Mouse (Mus musculus) neural tube, embryonic 11.5 days (tissue): ENCODE results near the gene Gpsm2. TPM values are rescaled to one million over a fixed set of nuclear protein-coding genes. Genes with fewer than 3 reads are reported as not detected.
"Not testable (repeated sequence)": the region's sequence is repeated elsewhere in the genome, so short reads cannot be mapped to it uniquely, and the experiment has no call there.

ENCODE experiments used
- ATAC-seq: fragments of 200-750 bp; cut with Nextera tagmentation; 2 replicates; pipeline ENCODE4 v1.8.0; 2017; ENCODE audit warnings: moderate number of reproducible peaks, mild to moderate bottlenecking, moderate TSS enrichment, moderate library complexity; ENCODE audit not compliant: insufficient read depth, low FRiP score, low TSS enrichment
- DNase-seq: peaks from one replicate; pipeline ENCODE4 v3.0.0-alpha.2; 2015; ENCODE audit warnings: low spot score
- H3K27ac ChIP-seq: fragments of 300-500 bp; sonication (generic); 2 replicates; pipeline ENCODE4 v1.5.1; 2014; ENCODE audit warnings: low read depth, mild to moderate bottlenecking, low read length
- H3K27me3 ChIP-seq: fragments of 300-500 bp; sonication (generic); 2 replicates; pipeline ENCODE4 v1.6.1; 2014; ENCODE audit warnings: mild to moderate bottlenecking, low read length, mixed read lengths; ENCODE audit not compliant: control insufficient read depth, insufficient read depth
- H3K36me3 ChIP-seq: fragments of 300-500 bp; sonication (generic); 2 replicates; pipeline ENCODE4 v1.6.1; 2014; ENCODE audit warnings: mild to moderate bottlenecking, low read length, moderate library complexity, mixed read lengths; ENCODE audit not compliant: control insufficient read depth, insufficient read depth
- H3K4me1 ChIP-seq: fragments of 300-500 bp; sonication (generic); 2 replicates; pipeline ENCODE4 v1.6.1; 2014; ENCODE audit warnings: low read length, mixed read lengths; ENCODE audit not compliant: control insufficient read depth, insufficient read depth
- H3K4me2 ChIP-seq: fragments of 300-500 bp; sonication (generic); 2 replicates; pipeline ENCODE4 v1.6.1; 2014; ENCODE audit warnings: low read depth, mild to moderate bottlenecking, moderate library complexity
- H3K4me3 ChIP-seq: fragments of 300-500 bp; sonication (generic); 2 replicates; pipeline ENCODE4 v1.5.1; 2014; ENCODE audit warnings: low read depth, low read length
- H3K9ac ChIP-seq: fragments of 300-500 bp; sonication (generic); 2 replicates; pipeline ENCODE4 v1.6.1; 2014; ENCODE audit warnings: mild to moderate bottlenecking, low read length
- H3K9me3 ChIP-seq: fragments of 300-500 bp; sonication (generic); 2 replicates; pipeline ENCODE4 v1.6.1; 2016; ENCODE audit warnings: low read length; ENCODE audit not compliant: control insufficient read depth
- WGBS: fragments of 180-500 bp; shearing (Covaris S2); extraction: QIAGEN DNeasy Blood & Tissue Kit; methylation state at CpG from one replicate; pipeline ENCODE4 v1.1.7; 2014; 5-methylcytosine and 5-hydroxymethylcytosine counted together
- polyA plus RNA-seq: library from polyadenylated mRNA; unstranded; fragments of >200 nt; fragmentation: Nextera tagmentation; extraction: Ambion mirVana; gene quantifications from 2 replicates; pipeline ENCODE4 v1.2.1, GENCODE M21; 2014

The Gpsm2 gene
- polyA plus RNA-seq, 1 experiment from 2014 or later = 109 TPM

- Histone ChIP-seq H3K9me3 (no peaks in the 10 kb centered on the region), H3K27me3 (no peaks in the 10 kb centered on the region), H3K9ac (no peak overlapping the region), H3K4me2 (no peak overlapping the region), H3K27ac (no peak overlapping the region), H3K4me1 (no peaks in the 10 kb centered on the region), H3K4me3 (no peak overlapping the region), H3K36me3 (peaks cover 11% of the 10 kb centered on the region)
- DNase-seq (no peak), ATAC-seq (no peak)
- 91% methylated on average over 9 of the region's 9 CpGs for WGBS
Observed at GRCm38 (mm10) chr3:108694321-108694720, 27.8 kb downstream of the Gpsm2 start.

DNA sequence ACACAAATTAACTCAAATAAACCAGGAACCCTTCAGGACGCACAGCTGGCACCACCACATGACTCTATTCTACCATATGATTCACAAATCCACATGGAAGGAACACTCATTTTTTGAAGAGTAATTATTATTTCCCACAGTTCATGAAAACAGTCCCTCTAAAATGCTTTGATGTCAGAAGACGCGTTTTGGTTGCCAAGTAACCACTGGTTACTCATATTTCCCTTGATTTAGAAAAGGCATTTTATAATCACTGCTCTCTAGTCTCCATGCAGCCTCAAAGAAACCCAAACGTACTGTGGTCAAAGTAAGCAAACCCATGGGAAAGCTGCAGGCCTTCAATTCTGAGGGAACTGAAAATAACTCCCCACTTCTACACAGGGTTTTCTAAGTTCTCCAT, 32.1 kb downstream of the Gpsm2 start:
- Histone ChIP-seq H3K4me1 (no peaks in the 10 kb centered on the region), H3K4me2 (no peak overlapping the region), H3K27me3 (no peaks in the 10 kb centered on the region), H3K36me3 (peaks cover 10% of the 10 kb centered on the region), H3K9ac (no peak overlapping the region), H3K4me3 (no peak overlapping the region), H3K9me3 (no peaks in the 10 kb centered on the region), H3K27ac (no peak overlapping the region)
- no peak for DNase-seq
- no peak for ATAC-seq
- 91% methylated on average over 4 of the region's 4 CpGs for WGBS

DNA sequence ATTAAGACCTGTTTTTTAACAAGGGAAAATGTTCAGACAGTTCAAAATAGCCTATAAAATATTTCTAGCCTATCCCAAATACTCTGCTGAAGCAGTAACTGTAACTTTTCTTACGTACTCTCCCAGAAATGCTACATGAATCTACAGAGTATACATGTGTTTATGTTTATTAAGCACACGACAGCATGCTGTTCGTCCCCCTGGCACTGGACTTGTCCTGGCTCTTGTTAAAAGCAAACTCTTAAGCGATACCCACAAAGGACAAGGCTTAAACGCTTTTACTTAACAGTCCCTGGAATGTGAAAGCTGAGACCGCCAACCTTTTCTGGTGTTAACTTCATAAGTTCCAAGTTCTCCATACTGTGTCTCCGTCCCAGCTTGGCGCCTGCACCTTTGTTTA, 32.7 kb downstream of the Gpsm2 start:
- no peak for ATAC-seq

DNA sequence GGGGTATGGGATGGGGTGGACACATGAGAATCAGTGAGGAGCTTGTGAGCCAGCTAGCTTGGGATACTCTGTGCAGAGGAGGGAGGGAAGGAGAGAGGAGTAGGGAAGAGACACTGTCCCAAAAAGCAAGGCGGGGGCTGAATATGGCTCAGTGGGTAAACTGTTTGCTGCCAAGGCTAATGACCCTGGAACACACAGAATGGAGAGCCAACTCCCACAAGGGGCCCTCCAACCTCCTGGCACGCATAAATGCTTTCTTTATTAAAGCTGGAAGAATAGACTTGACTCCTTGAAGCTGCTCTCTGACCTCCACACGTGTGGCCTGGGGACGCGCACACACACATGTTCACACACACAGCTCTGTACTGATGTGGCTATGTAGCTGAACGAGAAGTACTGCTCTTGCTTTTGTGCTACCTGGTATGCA, 33.1 kb downstream of the Gpsm2 start:
- no peak overlapping the region for H3K4me3 ChIP-seq
- peaks cover 10% of the 10 kb centered on the region for H3K36me3 ChIP-seq
- H3K4me1 ChIP-seq = no peaks in the 10 kb centered on the region
- H3K9me3 ChIP-seq = no peaks in the 10 kb centered on the region
- no peak overlapping the region for H3K4me2 ChIP-seq
- no peaks in the 10 kb centered on the region for H3K27me3 ChIP-seq
- no peak overlapping the region for H3K9ac ChIP-seq
- ATAC-seq (no peak), DNase-seq (no peak)
- 84% methylated on average over 6 of the region's 6 CpGs for WGBS
- no peak overlapping the region for H3K27ac ChIP-seq

More for the DNA sequence above, 32.7 kb downstream of the Gpsm2 start:
- no peak overlapping the region for H3K4me3 ChIP-seq
- WGBS = 93% methylated on average over 8 of the region's 8 CpGs
- peaks cover 10% of the 10 kb centered on the region for H3K36me3 ChIP-seq
- no peak overlapping the region for H3K4me2 ChIP-seq
- H3K9ac ChIP-seq = no peak overlapping the region
- DNase-seq = no peak
- no peaks in the 10 kb centered on the region for H3K9me3 ChIP-seq
- no peak overlapping the region for H3K27ac ChIP-seq
- no peaks in the 10 kb centered on the region for H3K4me1 ChIP-seq
- no peaks in the 10 kb centered on the region for H3K27me3 ChIP-seq

GRCm38 (mm10) chr3:108685701-108686100, 36.4 kb downstream of the Gpsm2 start:
- Histone ChIP-seq H3K27ac (no peak overlapping the region), H3K27me3 (no peaks in the 10 kb centered on the region), H3K4me1 (no peaks in the 10 kb centered on the region), H3K4me3 (no peak overlapping the region), H3K36me3 (peaks cover 20% of the 10 kb centered on the region), H3K9me3 (no peaks in the 10 kb centered on the region), H3K4me2 (no peak overlapping the region), H3K9ac (no peak overlapping the region)
- 95% methylated on average over 7 of the region's 7 CpGs for WGBS
- no peak for DNase-seq
- no peak for ATAC-seq

GRCm38 (mm10) chr3:108683597-108683996, 38.5 kb downstream of the Gpsm2 start:
- WGBS = 94% methylated on average over 5 of the region's 5 CpGs
- ATAC-seq, H3K9ac ChIP-seq, H3K27ac ChIP-seq, H3K27me3 ChIP-seq, H3K4me2 ChIP-seq, H3K4me1 ChIP-seq, H3K4me3 ChIP-seq, H3K9me3 ChIP-seq, DNase-seq: not testable (repeated sequence)
- peaks cover 24% of the 10 kb centered on the region for H3K36me3 ChIP-seq

GRCm38 (mm10) chr3:108681004-108681403, 41.1 kb downstream of the Gpsm2 start:
- Histone ChIP-seq H3K27ac (no peak overlapping the region), H3K4me2 (no peak overlapping the region), H3K9ac (no peak overlapping the region), H3K27me3 (no peaks in the 10 kb centered on the region), H3K9me3 (no peaks in the 10 kb centered on the region), H3K36me3 (peaks cover 26% of the 10 kb centered on the region), H3K4me1 (no peaks in the 10 kb centered on the region), H3K4me3 (no peak overlapping the region)
- ATAC-seq (no peak), DNase-seq (no peak)
- 83% methylated on average over 4 of the region's 4 CpGs for WGBS

DNA sequence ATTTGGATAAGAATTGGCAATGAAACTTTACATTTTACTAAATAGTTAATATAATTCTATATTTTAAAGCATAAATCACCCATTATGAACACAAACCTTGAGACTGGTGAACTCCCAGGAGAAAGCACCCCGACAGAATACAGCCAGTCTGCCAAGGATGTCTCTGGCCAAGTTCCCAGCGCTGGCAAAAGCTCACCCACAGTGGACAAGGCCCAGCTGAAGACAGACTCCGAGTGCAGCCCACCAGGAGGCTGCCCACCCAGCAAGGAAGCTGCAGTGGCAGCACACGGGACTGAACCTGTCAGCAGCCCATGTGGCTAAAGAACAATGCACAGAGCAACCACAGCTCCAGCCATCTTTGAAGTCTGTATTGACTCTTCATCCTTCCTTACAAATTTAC, 45.5 kb downstream of the Gpsm2 start:
- no peak for ATAC-seq

DNA sequence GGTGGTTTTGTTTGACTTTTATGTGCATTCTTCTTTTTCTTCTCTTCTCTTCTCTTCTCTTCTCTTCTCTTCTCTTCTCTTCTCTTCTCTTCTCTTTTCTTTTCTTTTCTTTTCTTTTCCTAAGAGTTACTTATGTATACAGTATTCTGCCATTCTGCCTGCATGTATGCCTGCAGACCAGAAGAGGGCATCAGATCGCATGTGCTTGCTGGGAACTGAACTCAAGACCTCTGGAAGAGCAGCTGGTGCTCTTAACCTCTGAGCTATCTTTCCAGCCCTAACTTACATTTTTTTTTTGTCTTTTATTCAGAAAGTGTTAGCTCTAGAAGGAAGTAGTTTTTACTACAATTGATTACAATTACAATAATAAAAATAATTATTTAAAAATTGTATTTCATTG, 61.2 kb downstream of the Gpsm2 start:
- Histone ChIP-seq H3K27me3 (no peaks in the 10 kb centered on the region), H3K9me3 (no peaks in the 10 kb centered on the region), H3K4me2 (no peak overlapping the region), H3K4me3 (no peak overlapping the region), H3K9ac (no peak overlapping the region), H3K4me1 (no peaks in the 10 kb centered on the region), H3K27ac (no peak overlapping the region), H3K36me3 (peaks cover 14% of the 10 kb centered on the region)
- ATAC-seq (no peak), DNase-seq (no peak)
- WGBS = 79% methylated on average over 1 of the region's 1 CpGs

More for the DNA sequence above, 45.5 kb downstream of the Gpsm2 start:
- H3K27ac ChIP-seq = no peak overlapping the region
- H3K4me1 ChIP-seq = no peaks in the 10 kb centered on the region
- no peaks in the 10 kb centered on the region for H3K9me3 ChIP-seq
- WGBS = 88% methylated on average over 4 of the region's 4 CpGs
- H3K36me3 ChIP-seq = peaks cover 23% of the 10 kb centered on the region
- DNase-seq = no peak
- no peak overlapping the region for H3K4me3 ChIP-seq
- H3K4me2 ChIP-seq = no peak overlapping the region
- H3K9ac ChIP-seq = no peak overlapping the region
- H3K27me3 ChIP-seq = no peaks in the 10 kb centered on the region
